Mouse (Mus musculus) lung, adult 2 months (tissue): Measurements from ENCODE around the gene Glt8d2.

Experiments used
- CTCF ChIP-seq: fragments of 200-500 bp; IDR thresholded peaks from 2 replicates; pipeline ENCODE4 v1.5.1; 2011; ENCODE audit warnings: mild to moderate bottlenecking, low read length, control low read depth; ENCODE audit not compliant: insufficient read depth
- POLR2A ChIP-seq: fragments of 200-500 bp; IDR thresholded peaks from 2 replicates; pipeline ENCODE4 v1.6.1; 2011; ENCODE audit warnings: low read depth, mild to moderate bottlenecking, control low read depth, low read length, borderline replicate concordance; ENCODE audit errors: extremely low read depth

DNA sequence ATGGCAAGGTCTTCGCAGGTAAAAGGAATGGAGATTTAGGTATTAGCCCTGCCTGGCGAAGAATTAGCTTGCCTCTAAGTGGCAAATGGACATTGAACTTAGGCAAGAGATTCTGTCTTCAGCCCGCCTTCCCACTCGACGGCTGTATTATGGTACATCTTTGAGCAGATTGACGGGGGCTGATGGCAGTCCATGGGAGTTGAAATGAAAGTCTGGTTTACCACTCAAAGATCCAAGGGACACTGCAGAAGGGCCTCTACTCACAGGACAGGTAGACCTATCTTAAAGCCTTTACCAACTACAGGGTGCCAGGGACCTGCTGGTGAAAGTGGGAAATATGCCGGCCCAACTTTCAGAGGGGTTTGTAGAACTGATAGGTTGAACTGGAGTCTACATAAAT is 60.0 kb downstream of the Glt8d2 start:
- TF ChIP-seq CTCF (no peak), POLR2A (no peak)
